Mouse (Mus musculus): Measurements from ENCODE around the gene Ntm.

Gene Ntm

DNA sequence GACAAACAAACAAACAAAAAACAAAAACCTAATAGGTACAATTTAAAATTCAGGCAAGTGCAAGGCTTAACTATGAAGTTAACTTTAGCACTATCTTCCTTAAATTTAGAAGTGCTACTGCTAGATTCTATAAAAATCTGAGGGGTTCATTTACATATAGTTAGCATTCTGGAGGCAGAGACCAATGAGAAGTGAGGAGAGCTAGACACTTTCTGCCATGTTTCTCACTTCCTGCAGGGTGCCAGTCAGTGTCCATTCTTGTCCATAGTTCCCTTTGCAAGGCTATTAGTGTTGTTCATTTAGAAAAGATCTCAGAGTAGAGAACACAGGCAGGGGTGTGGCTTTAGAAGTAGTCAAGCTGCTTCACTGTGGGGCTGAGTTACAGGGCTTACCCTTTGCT, 208.6 kb downstream of the Ntm start:
- DNase-seq (ENCODE audit: low spot score), result no peak

DNA sequence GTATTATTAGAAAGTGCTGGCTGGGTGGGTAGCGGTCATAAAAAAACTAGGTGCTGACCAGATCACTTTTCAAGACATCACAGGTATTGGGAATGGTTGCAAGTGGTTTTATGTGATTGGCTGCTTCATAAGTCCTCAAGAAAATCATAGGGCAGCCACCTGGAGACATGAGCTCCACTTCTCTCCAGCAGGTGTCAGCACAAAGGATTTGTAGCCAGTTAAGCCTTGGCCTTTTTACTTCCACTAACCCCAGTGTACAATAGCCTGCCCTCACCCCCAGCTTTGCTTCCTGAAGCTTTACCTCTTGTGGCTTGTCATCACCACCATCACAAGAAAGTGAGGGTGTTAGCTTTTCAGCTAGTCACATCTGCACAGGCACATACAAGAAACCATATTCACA, 211.5 kb downstream of the Ntm start:
- DNase-seq (ENCODE audit: low spot score), result no peak

DNA sequence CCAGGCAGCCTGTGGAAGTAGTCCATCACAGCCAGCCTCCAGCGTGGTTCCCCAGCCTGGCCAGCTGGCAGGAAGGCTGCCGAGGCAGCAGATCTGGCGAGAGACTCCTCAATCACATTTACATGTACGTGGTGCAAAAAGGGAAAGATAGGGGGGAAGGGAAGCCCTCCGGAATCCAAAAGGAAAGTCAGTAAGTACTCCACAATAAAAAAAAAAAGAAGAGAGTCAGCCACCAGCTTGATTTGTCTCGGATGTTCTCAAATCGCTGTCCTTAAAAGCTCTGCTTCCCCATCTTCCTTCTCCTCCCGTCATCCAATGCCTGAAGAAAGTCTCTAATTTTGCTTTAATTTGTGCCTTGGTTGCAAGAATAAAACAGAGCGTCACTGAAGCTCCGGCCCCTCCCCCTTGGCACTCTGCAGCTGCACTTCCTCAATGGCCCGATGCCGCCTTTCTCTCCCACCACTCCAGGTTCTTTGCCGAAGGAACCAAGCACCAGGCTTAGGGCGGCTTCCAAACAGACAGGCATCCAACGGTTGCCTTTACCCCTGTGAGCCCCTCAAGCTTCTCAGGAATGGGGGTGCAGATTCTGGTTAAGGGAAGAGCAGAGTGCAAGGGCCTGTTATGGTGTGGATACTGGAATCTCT, 212.4 kb downstream of the Ntm start:
- peak; percentile 35 for DNase-seq (ENCODE audit: low spot score)

GRCm38 (mm10) chr9:29748070-29748469, 214.9 kb downstream of the Ntm start:
- DNase-seq (ENCODE audit: low spot score), result no peak

GRCm38 (mm10) chr9:29738835-29739526, 224.0 kb downstream of the Ntm start:
- DNase-seq (ENCODE audit: low spot score), result no peak

DNA sequence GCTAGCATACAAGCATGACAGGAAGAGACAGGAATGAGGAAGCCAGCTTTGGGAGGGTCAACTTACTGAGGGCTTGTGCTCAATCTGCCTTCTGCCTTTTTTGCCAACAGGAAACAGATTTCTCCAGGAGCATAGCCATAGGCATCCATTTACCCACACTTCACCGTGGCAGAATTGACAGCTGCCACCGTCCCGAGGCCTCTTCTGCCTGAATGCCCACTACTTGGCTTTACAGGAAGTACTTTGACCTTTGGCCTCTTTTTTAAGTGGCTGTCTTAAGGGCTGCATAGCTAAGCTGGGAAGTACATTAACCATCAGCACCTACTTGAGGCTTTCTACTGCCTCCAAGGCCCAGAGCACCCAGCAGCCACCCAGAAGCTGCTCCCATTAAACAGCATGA, 226.9 kb downstream of the Ntm start:
- no peak for DNase-seq (ENCODE audit: low spot score)

GRCm38 (mm10) chr9:29732895-29733294, 230.0 kb downstream of the Ntm start:
- no peak for DNase-seq (ENCODE audit: low spot score)

DNA sequence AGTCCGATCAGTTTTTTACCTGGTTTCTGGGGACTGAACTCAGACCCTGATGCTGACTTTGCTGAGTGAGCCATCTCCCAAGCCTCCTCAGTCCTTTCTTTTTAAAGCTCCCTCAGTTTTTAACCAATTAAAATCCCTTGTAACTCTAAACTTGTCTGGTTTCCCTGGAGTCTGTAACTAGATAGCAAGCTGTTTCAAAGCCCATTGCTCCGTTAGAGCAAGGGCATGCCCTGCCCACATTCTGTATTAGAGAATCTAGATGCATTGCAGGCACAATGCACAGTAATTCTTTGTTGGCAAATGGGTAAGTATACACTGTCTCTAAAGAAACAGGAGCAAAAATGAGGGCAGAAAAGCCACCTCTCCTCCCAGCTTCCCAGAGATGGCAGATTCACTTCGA, 231.3 kb downstream of the Ntm start:
- DNase-seq (ENCODE audit: low spot score), result no peak

DNA sequence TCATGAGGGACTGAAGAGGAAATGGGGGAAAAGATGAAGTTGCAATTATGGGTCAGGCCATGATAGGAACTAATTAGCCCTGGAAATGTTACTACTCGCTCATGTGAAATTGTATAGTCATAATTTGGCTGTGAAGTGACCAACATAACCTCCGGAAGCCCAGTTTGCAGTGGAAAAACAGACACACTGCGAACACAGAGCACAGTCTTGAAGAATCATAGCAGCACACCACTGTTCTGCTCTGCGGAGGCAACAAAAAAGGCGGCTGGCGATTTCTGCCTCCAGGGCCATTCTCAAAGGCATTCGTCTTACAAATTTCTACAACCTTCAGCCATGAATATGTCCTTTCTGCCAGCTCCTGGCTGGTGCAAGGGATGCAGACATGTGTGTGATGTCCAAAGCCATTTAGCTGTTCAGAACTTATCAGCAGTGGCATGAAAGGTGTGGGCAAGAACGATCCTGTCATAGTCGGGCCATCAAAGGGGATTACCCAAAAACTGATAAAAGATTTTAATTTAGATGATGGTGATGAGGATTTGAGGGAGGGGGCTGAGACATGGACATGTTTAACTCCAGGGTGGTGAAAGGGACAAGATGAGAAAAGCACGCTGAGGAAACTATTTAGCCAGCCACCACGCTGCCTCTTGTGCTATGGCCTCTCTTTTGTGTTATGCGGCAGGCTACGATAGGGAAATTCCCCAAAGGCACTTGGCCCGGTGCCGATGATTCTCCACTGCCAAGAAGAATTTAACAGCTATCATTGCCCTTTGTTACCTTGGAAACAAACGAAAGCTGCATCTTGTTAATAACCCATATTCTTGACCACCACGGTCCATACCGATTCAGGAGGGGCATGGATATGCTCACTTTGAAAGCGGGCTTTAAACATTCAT, 235.2 kb downstream of the Ntm start:
- DNase-seq (ENCODE audit: low spot score), result no peak

DNA sequence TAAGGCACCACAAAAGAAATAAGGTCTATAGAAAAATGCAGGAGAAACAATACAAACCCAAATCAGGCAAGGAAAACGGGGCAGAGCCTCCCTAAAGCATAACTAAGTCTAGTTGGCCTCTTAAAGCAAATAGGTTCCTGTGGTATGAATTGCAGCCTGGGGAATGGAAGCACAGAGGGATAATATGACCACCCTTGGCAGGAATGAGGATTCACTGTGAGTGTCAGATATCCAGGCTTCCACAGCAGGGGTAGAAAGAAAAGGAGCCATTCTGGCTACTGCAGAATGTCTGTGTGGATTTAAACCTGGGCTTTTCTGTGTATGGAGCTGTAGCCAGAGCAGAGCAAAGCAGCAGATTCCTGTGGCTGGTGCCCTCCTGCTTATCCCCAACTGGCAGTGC, 241.5 kb downstream of the Ntm start:
- no peak for DNase-seq (ENCODE audit: low spot score)

- DNase-seq (ENCODE audit: low spot score), result no peak
Measured at GRCm38 (mm10) chr9:29716795-29717194, 246.1 kb downstream of the Ntm start.

GRCm38 (mm10) chr9:29698276-29698675, 264.7 kb downstream of the Ntm start:
- no peak for DNase-seq (ENCODE audit: low spot score)

- no peak for DNase-seq (ENCODE audit: low spot score)
Measured at GRCm38 (mm10) chr9:29694151-29694550, 268.8 kb downstream of the Ntm start.

DNA sequence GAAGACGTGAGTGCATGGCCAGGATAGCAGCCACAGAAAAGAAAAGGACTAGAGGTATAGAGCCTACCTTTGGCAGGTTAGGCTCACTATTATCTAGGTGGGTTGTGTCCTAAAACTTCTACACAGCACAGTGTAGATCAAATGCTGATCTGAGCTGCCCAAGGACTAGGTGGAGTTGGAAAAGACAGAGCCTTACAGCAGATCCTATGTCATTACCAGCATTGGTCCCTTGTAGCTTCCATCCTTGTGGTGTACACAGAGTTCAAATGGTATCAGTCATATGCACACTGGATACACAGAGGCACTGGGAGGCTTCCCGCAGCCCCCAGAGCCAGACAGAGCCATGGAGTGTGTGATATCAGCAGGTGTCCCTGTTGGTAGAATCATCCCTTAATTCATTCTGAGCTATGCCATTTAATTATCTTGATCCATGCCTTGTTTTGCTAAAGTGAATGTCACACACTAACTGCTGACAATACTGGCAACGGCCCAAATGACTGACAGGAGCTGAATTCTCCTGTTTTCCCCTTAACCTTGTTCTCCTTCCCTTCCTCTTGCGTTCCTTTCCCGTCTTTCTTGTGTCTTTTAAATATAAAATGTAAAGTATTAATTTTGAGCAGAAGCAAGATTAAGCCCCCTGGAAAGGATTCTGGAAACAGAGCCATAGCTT, 271.6 kb downstream of the Ntm start:
- no peak for DNase-seq (ENCODE audit: low spot score)

DNA sequence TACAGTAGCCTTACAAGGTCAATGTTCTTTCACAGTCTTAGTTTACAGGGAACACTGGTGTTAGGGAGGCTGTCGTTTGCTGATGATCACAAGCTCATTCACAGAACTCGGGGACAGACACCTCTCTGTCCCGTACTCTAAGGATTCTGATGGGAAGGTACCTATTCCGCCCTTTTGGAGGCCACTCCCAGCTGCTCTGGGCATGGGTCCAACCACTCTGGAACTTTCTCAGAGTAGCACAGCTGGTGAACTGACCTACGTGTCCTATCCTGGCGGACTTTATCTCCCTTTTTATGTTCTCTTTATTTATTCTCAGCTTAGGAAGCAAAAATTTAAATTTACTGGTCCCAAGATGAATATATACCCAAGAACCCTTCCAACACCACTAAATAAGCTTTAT, 280.7 kb downstream of the Ntm start:
- DNase-seq (ENCODE audit: low spot score), result no peak

DNA sequence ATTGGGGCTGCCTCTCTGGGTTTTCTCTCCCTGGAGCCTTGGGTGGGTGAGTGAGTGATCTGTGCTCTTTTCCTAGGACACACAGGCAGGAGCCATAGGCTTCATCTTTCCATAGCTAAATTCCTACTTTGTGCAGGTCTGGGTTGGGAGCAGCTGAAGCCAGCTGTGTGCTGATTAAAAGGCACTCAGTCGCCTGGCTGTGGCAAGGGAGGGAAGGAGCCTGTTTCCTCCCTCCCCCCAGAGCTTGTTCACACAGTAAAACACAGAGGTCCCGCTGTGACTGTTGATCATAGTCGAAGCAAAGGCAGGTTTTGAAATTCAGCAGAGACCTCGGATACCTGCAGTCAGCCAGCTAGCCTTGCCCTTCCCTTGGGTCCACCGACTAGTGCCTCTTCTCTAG, 282.3 kb downstream of the Ntm start:
- DNase-seq (ENCODE audit: low spot score), result no peak

DNA sequence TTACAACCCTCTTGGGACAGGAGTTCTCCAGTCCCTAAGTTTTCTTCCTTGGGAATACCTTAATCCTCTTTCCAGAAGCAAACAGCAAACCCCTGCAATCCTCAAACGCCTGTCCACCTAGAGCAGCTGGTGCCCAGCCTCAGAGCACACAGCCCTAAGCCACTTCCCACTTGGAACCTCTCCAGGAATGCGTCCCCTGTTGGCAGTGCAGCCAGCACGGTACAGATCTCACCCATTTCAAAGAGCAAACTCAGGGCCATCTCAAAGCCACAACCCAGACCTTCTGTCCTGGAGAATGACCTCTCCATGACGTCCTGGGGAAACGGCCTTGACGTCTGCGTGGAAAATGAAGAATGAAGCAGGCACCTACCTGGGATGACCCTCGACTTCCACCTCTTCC, 289.0 kb downstream of the Ntm start:
- DNase-seq (ENCODE audit: low spot score), result no peak

DNA sequence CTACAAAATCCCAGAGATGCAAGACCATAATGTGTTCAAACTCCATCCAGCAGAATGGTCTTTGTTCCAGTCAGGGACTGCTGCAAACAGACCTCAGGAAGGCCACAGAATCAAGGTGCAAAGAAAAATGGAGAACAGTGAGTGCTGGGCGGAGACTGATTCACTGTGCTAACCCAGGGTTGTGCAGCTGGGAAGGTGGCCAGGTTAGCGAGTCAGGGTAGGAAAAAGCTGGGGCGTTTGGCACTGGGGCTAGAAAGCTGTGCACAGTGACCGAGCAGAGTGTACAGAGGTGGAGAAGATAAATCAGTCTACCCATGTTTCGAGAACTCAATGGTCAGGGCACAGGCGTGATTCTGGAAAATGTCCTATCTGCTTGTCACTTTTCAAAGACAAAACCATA, 291.1 kb downstream of the Ntm start:
- no peak for DNase-seq (ENCODE audit: low spot score)

- DNase-seq (ENCODE audit: low spot score), result no peak
Measured at GRCm38 (mm10) chr9:29663286-29663685, 299.7 kb downstream of the Ntm start.

DNA sequence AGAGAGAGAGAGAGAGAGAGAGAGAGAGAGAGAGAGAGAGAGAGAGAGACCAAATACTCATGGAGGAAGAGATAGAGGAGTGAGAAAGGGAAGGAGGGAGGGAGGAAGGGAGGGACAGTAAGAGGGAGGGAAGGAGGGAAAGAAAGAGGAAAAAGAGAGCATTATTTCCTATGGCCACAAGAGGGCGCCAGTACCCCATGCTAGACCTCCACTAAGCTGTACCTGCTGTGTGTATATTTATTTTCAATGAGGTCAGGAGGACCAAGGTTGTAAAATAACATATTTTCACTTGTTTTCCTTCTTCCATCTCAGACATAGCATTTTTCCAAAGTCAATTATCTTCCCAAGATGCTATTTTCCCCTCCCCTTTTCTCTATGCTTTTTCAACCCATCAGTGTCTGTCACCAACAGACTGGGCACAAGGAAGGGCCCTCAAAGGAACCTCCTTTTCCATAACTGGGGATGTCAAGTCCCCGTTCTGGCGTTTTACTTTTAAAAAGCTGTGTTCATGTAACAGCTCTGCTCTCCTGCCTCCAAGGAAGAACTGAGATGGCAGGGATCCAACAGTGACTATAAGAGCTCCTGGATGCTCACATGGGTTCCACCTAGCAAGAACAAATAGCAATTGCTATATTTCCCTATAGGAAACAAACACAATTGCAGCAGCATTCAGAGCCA, 301.3 kb downstream of the Ntm start:
- DNase-seq (ENCODE audit: low spot score), result peak; percentile 48

DNA sequence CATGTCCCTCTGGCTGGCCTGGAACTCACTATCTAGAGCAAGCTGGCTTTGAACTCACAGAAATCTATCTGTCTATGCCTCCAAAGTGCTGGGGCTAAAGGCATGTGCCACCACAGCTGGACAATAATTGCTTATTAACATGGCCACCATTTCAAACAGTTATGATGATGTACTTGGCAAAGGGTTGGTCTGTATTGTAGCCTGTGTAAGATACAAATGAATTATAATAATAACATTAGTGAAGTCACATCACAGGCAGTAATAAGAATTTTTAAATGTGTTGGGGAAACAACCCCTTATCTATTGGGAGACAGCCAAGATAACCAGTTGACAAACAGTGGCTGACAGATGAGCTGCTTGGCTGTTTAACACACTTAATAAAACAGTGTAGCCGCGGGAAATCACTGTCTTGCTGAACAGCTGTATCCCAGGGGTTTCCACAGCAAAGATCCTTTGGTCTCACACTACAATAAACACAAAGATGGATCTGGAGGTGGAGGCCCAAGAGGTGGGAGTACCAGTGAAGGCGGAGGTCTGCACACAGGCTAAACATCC, 302.8 kb downstream of the Ntm start:
- no peak for DNase-seq (ENCODE audit: low spot score)

All from layer of hippocampus, adult 11-12 months (tissue).